Mouse (Mus musculus): ENCODE measurements around the gene Zbtb16.

Zbtb16 gene

GRCm38 (mm10) chr9:48728731-48729123 lies 107.3 kb downstream of the Zbtb16 start:
- no peak for DNase-seq (ENCODE audit: low spot score)

GRCm38 (mm10) chr9:48728083-48728730 lies 107.8 kb downstream of the Zbtb16 start:
- DNase-seq (ENCODE audit: low spot score), result no peak

GRCm38 (mm10) chr9:48726341-48726740 lies 109.7 kb downstream of the Zbtb16 start:
- DNase-seq (ENCODE audit: low spot score), result no peak

GRCm38 (mm10) chr9:48725918-48726317 lies 110.1 kb downstream of the Zbtb16 start:
- no peak for DNase-seq (ENCODE audit: low spot score)

- no peak for DNase-seq (ENCODE audit: low spot score)
Measured at GRCm38 (mm10) chr9:48725161-48725560, 110.9 kb downstream of the Zbtb16 start.

- no peak for DNase-seq (ENCODE audit: low spot score)
Measured at GRCm38 (mm10) chr9:48724733-48725132, 111.3 kb downstream of the Zbtb16 start.

GRCm38 (mm10) chr9:48723511-48724304 lies 112.3 kb downstream of the Zbtb16 start:
- DNase-seq (ENCODE audit: low spot score), result peak; percentile 88

- peak; percentile 28 for DNase-seq (ENCODE audit: low spot score)
Measured at GRCm38 (mm10) chr9:48723025-48723424, 113.0 kb downstream of the Zbtb16 start.

GRCm38 (mm10) chr9:48722261-48722920 lies 113.6 kb downstream of the Zbtb16 start:
- no peak for DNase-seq (ENCODE audit: low spot score)

- no peak for DNase-seq (ENCODE audit: low spot score)
Measured at GRCm38 (mm10) chr9:48721655-48722054, 114.4 kb downstream of the Zbtb16 start.

GRCm38 (mm10) chr9:48721172-48721571 lies 114.8 kb downstream of the Zbtb16 start:
- no peak for DNase-seq (ENCODE audit: low spot score)

- DNase-seq (ENCODE audit: low spot score), result no peak
Measured at GRCm38 (mm10) chr9:48720251-48720963, 115.6 kb downstream of the Zbtb16 start.

GRCm38 (mm10) chr9:48719619-48720018 lies 116.4 kb downstream of the Zbtb16 start:
- no peak for DNase-seq (ENCODE audit: low spot score)

- no peak for DNase-seq (ENCODE audit: low spot score)
Measured at GRCm38 (mm10) chr9:48716549-48716948, 119.5 kb downstream of the Zbtb16 start.

GRCm38 (mm10) chr9:48715042-48715441 lies 121.0 kb downstream of the Zbtb16 start:
- DNase-seq (ENCODE audit: low spot score), result no peak

- DNase-seq (ENCODE audit: low spot score), result no peak
Measured at GRCm38 (mm10) chr9:48713779-48714178, 122.2 kb downstream of the Zbtb16 start.

- no peak for DNase-seq (ENCODE audit: low spot score)
Measured at GRCm38 (mm10) chr9:48712985-48713765, 122.8 kb downstream of the Zbtb16 start.

GRCm38 (mm10) chr9:48711826-48712225 lies 124.2 kb downstream of the Zbtb16 start:
- no peak for DNase-seq (ENCODE audit: low spot score)

- no peak for DNase-seq (ENCODE audit: low spot score)
Measured at GRCm38 (mm10) chr9:48711296-48711781, 124.7 kb downstream of the Zbtb16 start.

- peak; percentile 43 for DNase-seq (ENCODE audit: low spot score)
Measured at GRCm38 (mm10) chr9:48710355-48711295, 125.4 kb downstream of the Zbtb16 start.
